Mouse (Mus musculus) heart, postnatal 0 days (tissue): ENCODE measurements around the gene Plpp7. TPM values are rescaled to one million over a fixed set of nuclear protein-coding genes. Genes with fewer than 3 reads are reported as not detected.

ENCODE experiments used
- ATAC-seq: fragments of 200-750 bp; cut with Nextera tagmentation; 2 replicates; pipeline ENCODE4 v1.8.0; 2017; ENCODE audit warnings: low read depth, moderate number of reproducible peaks, moderate library complexity; ENCODE audit not compliant: insufficient read depth
- DNase-seq: peaks from one replicate; pipeline ENCODE4 v3.0.0-alpha.2; 2016; ENCODE audit warnings: low spot score
- H3K27ac ChIP-seq: fragments of 300-500 bp; sonication (generic); 2 replicates; pipeline ENCODE4 v1.5.1; 2014; ENCODE audit warnings: low read depth, mild to moderate bottlenecking
- H3K27me3 ChIP-seq: fragments of 300-500 bp; sonication (generic); 2 replicates; pipeline ENCODE4 v1.6.1; 2014; ENCODE audit warnings: low read length, mixed read lengths; ENCODE audit not compliant: control insufficient read depth, insufficient read depth
- H3K36me3 ChIP-seq: fragments of 300-500 bp; sonication (generic); replicated peaks from 2 replicates; pipeline ENCODE4 v1.6.1; 2014; ENCODE audit warnings: low read length, mixed read lengths; ENCODE audit not compliant: control insufficient read depth, insufficient read depth
- H3K4me1 ChIP-seq: fragments of 300-500 bp; sonication (generic); 2 replicates; pipeline ENCODE4 v1.6.1; 2014; ENCODE audit warnings: antibody characterized with exemption; ENCODE audit not compliant: control insufficient read depth, insufficient read depth
- H3K4me2 ChIP-seq: fragments of 300-500 bp; sonication (generic); 2 replicates; pipeline ENCODE4 v1.6.1; 2014; ENCODE audit warnings: low read depth, mild to moderate bottlenecking, low read length, moderate library complexity
- H3K4me3 ChIP-seq: fragments of 300-500 bp; sonication (generic); 2 replicates; pipeline ENCODE4 v1.5.1; 2014; ENCODE audit warnings: low read depth, low read length
- H3K9ac ChIP-seq: fragments of 300-500 bp; sonication (generic); replicated peaks from 2 replicates; pipeline ENCODE4 v1.6.1; 2014; ENCODE audit warnings: low read depth, low read length, mixed read lengths
- H3K9me3 ChIP-seq: fragments of 300-500 bp; sonication (generic); replicated peaks from 2 replicates; pipeline ENCODE4 v1.6.1; 2016; ENCODE audit warnings: low read length; ENCODE audit not compliant: control insufficient read depth
- CTCF ChIP-seq: IDR thresholded peaks from 2 replicates; pipeline ENCODE4 v1.5.1; 2016; ENCODE audit warnings: antibody characterized with exemption, control low read depth, low read depth
- EP300 ChIP-seq: IDR thresholded peaks from 2 replicates; pipeline ENCODE4 v1.6.1; 2016; ENCODE audit warnings: antibody characterized with exemption, low read depth
- WGBS: fragments of 180-500 bp; shearing (Covaris S2); extraction: QIAGEN DNeasy Blood & Tissue Kit; methylation state at CpG from one replicate; pipeline ENCODE4 v1.1.7; 2014; 5-methylcytosine and 5-hydroxymethylcytosine counted together
- polyA plus RNA-seq: library from polyadenylated mRNA; unstranded; fragments of >200 nt; fragmentation: Nextera tagmentation; extraction: Ambion mirVana; gene quantifications from 2 replicates; pipeline ENCODE4 v1.2.1, GENCODE M21; 2015
- total RNA-seq: library from RNA; depleted of rRNA; stranded (reverse); fragments of >200 nt; gene quantifications from 2 replicates; pipeline ENCODE4 v1.2.3, GENCODE M21; 2014; ENCODE audit warnings: low replicate concordance

The Plpp7 gene
- total and polyA plus RNA-seq, 2 experiments from 2014 or later, result 24.0 to 56.3 TPM

DNA sequence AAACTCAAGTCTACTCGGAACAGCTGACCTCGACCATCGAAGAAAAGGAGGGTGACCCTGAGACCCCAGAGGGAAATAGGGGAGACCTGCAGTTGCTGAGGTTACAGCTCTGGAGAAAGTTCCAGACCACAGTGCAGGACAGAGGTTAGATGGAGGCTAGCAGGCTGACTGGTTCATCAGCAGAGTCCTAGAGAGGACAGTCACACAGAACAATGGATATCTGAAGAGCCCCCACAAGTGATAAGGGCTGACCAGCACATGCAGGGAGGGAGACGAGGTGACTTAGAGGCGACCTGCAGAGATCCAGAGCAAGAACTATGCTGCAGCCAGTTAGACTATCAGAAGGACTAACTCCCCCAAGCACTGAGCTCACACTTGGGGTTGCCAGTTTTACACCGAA, 35.7 kb upstream of the Plpp7 start:
- DNase-seq, result no peak

DNA sequence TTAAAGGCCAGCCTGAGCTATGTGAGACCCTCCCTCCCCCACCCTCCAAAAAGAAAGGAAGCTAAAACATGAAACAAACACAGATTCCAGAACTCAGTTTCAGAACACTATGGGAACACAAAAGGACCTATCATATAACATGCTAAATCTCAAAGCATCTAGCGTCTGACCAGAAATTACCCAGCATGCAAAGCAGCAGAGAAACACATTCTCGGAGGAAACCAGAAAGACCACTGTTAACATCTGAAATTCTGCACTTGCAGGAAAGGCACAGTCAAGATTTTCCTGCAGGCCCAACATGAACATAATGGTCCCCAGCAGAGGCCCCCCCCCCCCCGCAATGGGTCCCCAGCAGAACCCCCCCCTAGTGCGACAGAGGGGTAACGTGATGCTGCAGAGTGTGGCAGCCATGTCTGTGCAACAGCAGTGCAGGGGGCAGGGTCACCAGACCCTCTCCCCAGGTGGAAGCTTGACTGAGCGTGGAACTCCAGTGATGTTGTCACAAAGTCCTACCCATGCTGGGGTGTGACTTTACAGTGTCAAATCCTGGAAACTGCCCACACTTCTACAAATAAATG, 35.0 kb upstream of the Plpp7 start:
- Histone ChIP-seq H3K9me3 (no peaks in the 10 kb centered on the region), H3K4me2 (no peak overlapping the region), H3K27me3 (no peaks in the 10 kb centered on the region), H3K9ac (no peak overlapping the region), H3K4me1 (peaks cover 56% of the 10 kb centered on the region), H3K4me3 (no peak overlapping the region), H3K27ac (peak overlapping the region; percentile 68; the same call in 1 of the 2 replicates), H3K36me3 (no peaks in the 10 kb centered on the region)
- TF ChIP-seq CTCF, result no peak
- TF ChIP-seq EP300, result no peak
- WGBS, result 74% methylated on average over 6 of the region's 6 CpGs
- no peak for DNase-seq
- ATAC-seq, result no peak

More for the DNA sequence above, 35.7 kb upstream of the Plpp7 start:
- no peaks in the 10 kb centered on the region for H3K36me3 ChIP-seq
- no peak overlapping the region for H3K4me2 ChIP-seq
- H3K27me3 ChIP-seq, result no peaks in the 10 kb centered on the region
- H3K27ac ChIP-seq, result peak overlapping the region; percentile 41; the same call in 1 of the 2 replicates
- 49% methylated on average over 6 of the region's 6 CpGs for WGBS
- H3K4me3 ChIP-seq, result no peak overlapping the region
- TF ChIP-seq EP300 (no peak), CTCF (no peak)
- 0 out of 2 replicates have a peak overlapping the region, but pooled peaks have one; percentile 10 for H3K9ac ChIP-seq
- no peak for ATAC-seq
- H3K9me3 ChIP-seq, result no peaks in the 10 kb centered on the region
- H3K4me1 ChIP-seq, result peaks cover 56% of the 10 kb centered on the region

DNA sequence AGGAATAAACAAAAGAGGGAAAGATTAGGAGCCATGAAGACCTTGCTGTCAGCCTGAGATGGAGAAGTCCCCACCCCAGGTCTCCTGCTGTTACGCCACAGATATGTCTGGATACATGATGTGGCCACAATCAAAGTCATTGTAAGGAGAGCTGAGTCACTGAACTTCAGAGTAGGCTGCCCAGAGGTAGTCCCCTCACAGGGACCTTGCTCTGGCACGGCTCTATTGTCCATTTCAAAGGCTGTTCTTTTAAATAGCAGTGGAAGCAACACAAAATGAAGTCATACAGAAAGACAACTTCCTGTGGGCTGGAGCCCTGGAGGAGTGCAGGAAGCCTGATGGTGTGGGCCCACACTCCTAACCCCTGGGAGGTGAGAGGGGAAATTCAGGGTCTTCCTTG, 34.1 kb upstream of the Plpp7 start:
- Histone ChIP-seq H3K9ac (no peak overlapping the region), H3K9me3 (no peaks in the 10 kb centered on the region), H3K4me1 (peaks cover 63% of the 10 kb centered on the region), H3K4me2 (no peak overlapping the region), H3K36me3 (no peaks in the 10 kb centered on the region), H3K27ac (peak overlapping the region; percentile 68; the same call in 1 of the 2 replicates), H3K27me3 (no peaks in the 10 kb centered on the region), H3K4me3 (no peak overlapping the region)
- no peak for TF ChIP-seq CTCF
- TF ChIP-seq EP300, result no peak
- DNase-seq, result no peak
- 50% methylated on average over 2 of the region's 2 CpGs for WGBS
- no peak for ATAC-seq

DNA sequence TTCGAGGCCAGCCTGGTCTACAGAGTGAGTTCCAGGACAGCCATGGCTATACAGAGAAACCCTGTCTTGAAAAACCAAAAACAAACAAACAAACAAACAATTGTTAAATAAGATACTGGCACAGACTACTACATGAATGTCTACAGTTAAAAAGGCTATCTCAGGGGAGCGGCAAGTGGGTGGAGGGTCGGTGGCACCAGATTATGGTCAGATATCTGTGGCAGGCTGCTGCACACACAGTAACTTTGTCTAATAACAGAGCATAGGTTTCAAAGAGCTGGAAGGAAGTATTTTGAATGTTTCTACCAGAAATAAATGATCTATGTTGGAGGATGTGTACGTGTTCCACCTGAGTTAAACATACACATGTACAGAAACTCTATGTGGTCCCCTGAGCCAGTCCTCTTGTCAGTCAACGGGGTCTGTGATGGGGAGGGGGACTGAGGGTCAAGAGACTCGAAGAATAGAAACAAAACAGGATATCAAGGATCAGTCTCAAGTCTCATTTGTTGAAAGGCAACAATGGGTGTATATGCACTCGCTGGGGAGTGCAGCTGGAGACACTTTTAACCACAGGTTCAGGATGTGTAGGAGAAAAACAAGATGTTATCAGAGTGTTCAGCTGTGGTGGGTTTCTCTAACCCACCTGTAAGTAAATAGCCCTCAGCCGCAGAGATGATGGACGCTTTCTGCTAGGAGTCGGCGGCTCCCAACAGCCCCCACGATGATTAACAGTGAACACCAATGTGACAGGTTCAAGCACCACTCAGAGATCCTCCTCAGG, 33.4 kb upstream of the Plpp7 start:
- H3K27me3 ChIP-seq, result no peaks in the 10 kb centered on the region
- TF ChIP-seq CTCF, result no peak
- TF ChIP-seq EP300, result no peak
- H3K4me3 ChIP-seq, result no peak overlapping the region
- DNase-seq (no peak), ATAC-seq (no peak)
- no peaks in the 10 kb centered on the region for H3K9me3 ChIP-seq
- H3K36me3 ChIP-seq, result 0 out of 2 replicates have a peak, but pooled peaks cover 3% of the 10 kb centered on the region
- H3K4me2 ChIP-seq, result no peak overlapping the region
- WGBS, result 51% methylated on average over 12 of the region's 12 CpGs
- peak overlapping the region; percentile 94; the same call in 1 of the 2 replicates for H3K27ac ChIP-seq
- peaks cover 64% of the 10 kb centered on the region for H3K4me1 ChIP-seq
- no peak overlapping the region for H3K9ac ChIP-seq

DNA sequence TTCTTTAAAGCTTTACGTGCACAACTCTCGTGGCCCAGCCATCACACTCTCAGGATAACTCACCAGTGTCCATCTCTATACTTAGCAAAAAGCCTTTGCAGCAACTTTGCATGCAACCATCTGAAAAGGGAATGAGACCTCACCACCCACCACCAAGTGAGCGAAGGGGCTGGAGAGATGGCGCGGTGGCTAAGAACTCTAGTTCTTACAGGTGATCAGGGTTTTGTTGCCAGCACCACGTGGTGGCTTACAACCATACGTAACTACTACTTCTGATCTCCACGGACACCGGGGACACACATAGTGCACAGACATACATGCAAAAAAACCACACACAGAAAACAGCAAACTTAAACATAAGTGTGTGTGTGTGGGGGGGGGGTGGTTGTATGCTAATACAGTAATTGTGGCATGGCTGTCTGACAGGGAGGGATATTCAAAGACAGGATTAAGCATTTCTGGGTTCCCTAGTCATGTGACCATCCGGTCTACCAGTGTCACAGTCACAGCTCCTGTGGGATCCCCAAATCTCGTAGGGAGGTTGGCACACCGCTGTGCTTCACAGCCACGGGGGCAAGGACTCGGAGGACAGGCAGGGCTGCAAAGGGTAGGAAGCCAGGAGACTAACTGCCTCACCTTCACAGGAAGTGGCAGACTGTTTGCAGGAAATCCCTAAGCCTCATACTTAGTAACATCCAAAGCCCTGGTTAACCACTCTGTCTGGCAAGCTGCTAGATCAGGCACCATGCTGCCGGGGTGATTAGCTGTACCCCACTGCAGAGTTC, 32.5 kb upstream of the Plpp7 start:
- Histone ChIP-seq H3K9me3 (no peaks in the 10 kb centered on the region), H3K27me3 (no peaks in the 10 kb centered on the region), H3K9ac (no peak overlapping the region; the same call in 1 of the 2 replicates), H3K27ac (peak overlapping the region; percentile 94), H3K36me3 (peaks cover 11% of the 10 kb centered on the region), H3K4me3 (no peak overlapping the region), H3K4me1 (peaks cover 58% of the 10 kb centered on the region), H3K4me2 (no peak overlapping the region)
- 72% methylated on average over 15 of the region's 15 CpGs for WGBS
- ATAC-seq (no peak), DNase-seq (no peak)
- TF ChIP-seq EP300 (no peak), CTCF (no peak)
